Mouse (Mus musculus): ENCODE measurements around the gene Wipf1. TPM values are rescaled to one million over a fixed set of nuclear protein-coding genes. Genes with fewer than 3 reads are reported as not detected.

Wipf1 gene
- total and polyA plus RNA-seq, 3 experiments, result 0.98 to 50.6 (median 7.1) TPM

GRCm38 (mm10) chr2:73455541-73455940, 74.0 kb downstream of the Wipf1 start:
- H3K4me1 ChIP-seq (ENCODE audit: insufficient read depth, low read depth, low read length), result no peaks in the 10 kb centered on the region
- TF ChIP-seq GATA2 (IDR thresholded peaks at IDR 0.05; ENCODE audit: borderline replicate concordance, low read depth, low read length), result no peak
- no peak for TF ChIP-seq GATA1 (IDR thresholded peaks at IDR 0.05; ENCODE audit: borderline replicate concordance, low read length)
- TF ChIP-seq TAL1 (conservative IDR thresholded peaks at IDR 0.05; ENCODE audit: low read depth, low read length), result no peak
- no peak for TF ChIP-seq CTCF (IDR thresholded peaks at IDR 0.05; ENCODE audit: low read depth, low read length)
- no peak for TF ChIP-seq POLR2AphosphoS5 (IDR thresholded peaks at IDR 0.05; ENCODE audit: insufficient replicate concordance, low read depth, low read length)
- no peak overlapping the region for H3K4me3 ChIP-seq (ENCODE audit: low read depth, low read length)
- DNase-seq (ENCODE audit: low spot score) (no peak), ATAC-seq (ENCODE audit: extremely low read depth, insufficient number of reproducible peaks, low FRiP score, poor library complexity, severe bottlenecking) (no peak)
- no peaks in the 10 kb centered on the region for H3K36me3 ChIP-seq (replicated peaks)
- H3K27me3 ChIP-seq (ENCODE audit: insufficient read depth, low read length), result peaks cover 17% of the 10 kb centered on the region
- no peaks in the 10 kb centered on the region for H3K9me3 ChIP-seq (replicated peaks)

- Histone ChIP-seq H3K9me3 (replicated peaks) (no peaks in the 10 kb centered on the region), H3K4me3 (ENCODE audit: low read depth, low read length) (no peak overlapping the region), H3K36me3 (replicated peaks) (no peaks in the 10 kb centered on the region), H3K4me1 (ENCODE audit: insufficient read depth, low read depth, low read length) (no peaks in the 10 kb centered on the region), H3K27me3 (ENCODE audit: insufficient read depth, low read length) (peaks cover 14% of the 10 kb centered on the region)
- no peak for TF ChIP-seq POLR2AphosphoS5 (IDR thresholded peaks at IDR 0.05; ENCODE audit: insufficient replicate concordance, low read depth, low read length)
- no peak for TF ChIP-seq CTCF (IDR thresholded peaks at IDR 0.05; ENCODE audit: low read depth, low read length)
- TF ChIP-seq TAL1 (conservative IDR thresholded peaks at IDR 0.05; ENCODE audit: low read depth, low read length), result no peak
- TF ChIP-seq GATA2 (IDR thresholded peaks at IDR 0.05; ENCODE audit: borderline replicate concordance, low read depth, low read length), result no peak
- TF ChIP-seq GATA1 (IDR thresholded peaks at IDR 0.05; ENCODE audit: borderline replicate concordance, low read length), result no peak
- no peak for DNase-seq (ENCODE audit: low spot score)
- no peak for ATAC-seq (ENCODE audit: extremely low read depth, insufficient number of reproducible peaks, low FRiP score, poor library complexity, severe bottlenecking)
Observed at GRCm38 (mm10) chr2:73454682-73455081, 74.9 kb downstream of the Wipf1 start.

GRCm38 (mm10) chr2:73454186-73454585, 75.3 kb downstream of the Wipf1 start:
- H3K9me3 ChIP-seq (replicated peaks), result no peaks in the 10 kb centered on the region
- H3K27me3 ChIP-seq (ENCODE audit: insufficient read depth, low read length), result peaks cover 12% of the 10 kb centered on the region
- H3K4me3 ChIP-seq (ENCODE audit: low read depth, low read length), result no peak overlapping the region
- no peaks in the 10 kb centered on the region for H3K4me1 ChIP-seq (ENCODE audit: insufficient read depth, low read depth, low read length)
- no peaks in the 10 kb centered on the region for H3K36me3 ChIP-seq (replicated peaks)
- TF ChIP-seq POLR2AphosphoS5 (IDR thresholded peaks at IDR 0.05; ENCODE audit: insufficient replicate concordance, low read depth, low read length) (no peak), GATA1 (IDR thresholded peaks at IDR 0.05; ENCODE audit: borderline replicate concordance, low read length) (no peak), GATA2 (IDR thresholded peaks at IDR 0.05; ENCODE audit: borderline replicate concordance, low read depth, low read length) (no peak), CTCF (IDR thresholded peaks at IDR 0.05; ENCODE audit: low read depth, low read length) (no peak), TAL1 (conservative IDR thresholded peaks at IDR 0.05; ENCODE audit: low read depth, low read length) (no peak)
- no peak for ATAC-seq (ENCODE audit: extremely low read depth, insufficient number of reproducible peaks, low FRiP score, poor library complexity, severe bottlenecking)
- DNase-seq (ENCODE audit: low spot score), result no peak

- H3K4me1 ChIP-seq (ENCODE audit: insufficient read depth, low read depth, low read length), result no peaks in the 10 kb centered on the region
Observed at GRCm38 (mm10) chr2:73453717-73454116, 75.8 kb downstream of the Wipf1 start.

GRCm38 (mm10) chr2:73453085-73453484, 76.4 kb downstream of the Wipf1 start:
- no peak for DNase-seq (ENCODE audit: low spot score)

More at GRCm38 (mm10) chr2:73453717-73454116, 75.8 kb downstream of the Wipf1 start:
- H3K36me3 ChIP-seq (replicated peaks), result no peaks in the 10 kb centered on the region
- DNase-seq (ENCODE audit: low spot score) (no peak), ATAC-seq (ENCODE audit: extremely low read depth, insufficient number of reproducible peaks, low FRiP score, poor library complexity, severe bottlenecking) (no peak)
- peaks cover 10% of the 10 kb centered on the region for H3K27me3 ChIP-seq (ENCODE audit: insufficient read depth, low read length)
- no peaks in the 10 kb centered on the region for H3K9me3 ChIP-seq (replicated peaks)
- TF ChIP-seq CTCF (IDR thresholded peaks at IDR 0.05; ENCODE audit: low read depth, low read length) (no peak), GATA1 (IDR thresholded peaks at IDR 0.05; ENCODE audit: borderline replicate concordance, low read length) (no peak)
- no peak overlapping the region for H3K4me3 ChIP-seq (ENCODE audit: low read depth, low read length)

GRCm38 (mm10) chr2:73452556-73452955, 77.0 kb downstream of the Wipf1 start:
- no peak for ATAC-seq (ENCODE audit: extremely low read depth, insufficient number of reproducible peaks, low FRiP score, poor library complexity, severe bottlenecking)
- TF ChIP-seq TAL1 (conservative IDR thresholded peaks at IDR 0.05; ENCODE audit: low read depth, low read length) (no peak), CTCF (IDR thresholded peaks at IDR 0.05; ENCODE audit: low read depth, low read length) (no peak)
- Histone ChIP-seq H3K9me3 (replicated peaks) (no peaks in the 10 kb centered on the region), H3K4me1 (ENCODE audit: insufficient read depth, low read depth, low read length) (no peaks in the 10 kb centered on the region), H3K4me3 (ENCODE audit: low read depth, low read length) (no peak overlapping the region), H3K36me3 (replicated peaks) (no peaks in the 10 kb centered on the region), H3K27me3 (ENCODE audit: insufficient read depth, low read length) (peaks cover 7% of the 10 kb centered on the region)
- no peak for DNase-seq (ENCODE audit: low spot score)

More at GRCm38 (mm10) chr2:73453085-73453484, 76.4 kb downstream of the Wipf1 start:
- peaks cover 7% of the 10 kb centered on the region for H3K27me3 ChIP-seq (ENCODE audit: insufficient read depth, low read length)
- TF ChIP-seq CTCF (IDR thresholded peaks at IDR 0.05; ENCODE audit: low read depth, low read length), result no peak
- TF ChIP-seq TAL1 (conservative IDR thresholded peaks at IDR 0.05; ENCODE audit: low read depth, low read length), result no peak
- TF ChIP-seq POLR2AphosphoS5 (IDR thresholded peaks at IDR 0.05; ENCODE audit: insufficient replicate concordance, low read depth, low read length), result no peak
- TF ChIP-seq GATA1 (IDR thresholded peaks at IDR 0.05; ENCODE audit: borderline replicate concordance, low read length), result no peak
- no peak for TF ChIP-seq GATA2 (IDR thresholded peaks at IDR 0.05; ENCODE audit: borderline replicate concordance, low read depth, low read length)
- no peaks in the 10 kb centered on the region for H3K9me3 ChIP-seq (replicated peaks)
- ATAC-seq (ENCODE audit: extremely low read depth, insufficient number of reproducible peaks, low FRiP score, poor library complexity, severe bottlenecking), result no peak
- H3K36me3 ChIP-seq (replicated peaks), result no peaks in the 10 kb centered on the region
- H3K4me1 ChIP-seq (ENCODE audit: insufficient read depth, low read depth, low read length), result no peaks in the 10 kb centered on the region
- H3K4me3 ChIP-seq (ENCODE audit: low read depth, low read length), result no peak overlapping the region

- no peaks in the 10 kb centered on the region for H3K9me3 ChIP-seq (replicated peaks)
- H3K4me3 ChIP-seq (ENCODE audit: low read depth, low read length), result no peak overlapping the region
- ATAC-seq (ENCODE audit: extremely low read depth, insufficient number of reproducible peaks, low FRiP score, poor library complexity, severe bottlenecking) (no peak), DNase-seq (ENCODE audit: low spot score) (no peak)
- H3K27me3 ChIP-seq (ENCODE audit: insufficient read depth, low read length), result peaks cover 3% of the 10 kb centered on the region
- no peak for TF ChIP-seq POLR2AphosphoS5 (IDR thresholded peaks at IDR 0.05; ENCODE audit: insufficient replicate concordance, low read depth, low read length)
- no peak for TF ChIP-seq GATA2 (IDR thresholded peaks at IDR 0.05; ENCODE audit: borderline replicate concordance, low read depth, low read length)
- TF ChIP-seq CTCF (IDR thresholded peaks at IDR 0.05; ENCODE audit: low read depth, low read length), result no peak
- no peak for TF ChIP-seq GATA1 (IDR thresholded peaks at IDR 0.05; ENCODE audit: borderline replicate concordance, low read length)
- TF ChIP-seq TAL1 (conservative IDR thresholded peaks at IDR 0.05; ENCODE audit: low read depth, low read length), result no peak
- peaks cover 2% of the 10 kb centered on the region for H3K36me3 ChIP-seq (replicated peaks)
- no peaks in the 10 kb centered on the region for H3K4me1 ChIP-seq (ENCODE audit: insufficient read depth, low read depth, low read length)
Observed at GRCm38 (mm10) chr2:73451541-73451940, 78.0 kb downstream of the Wipf1 start.

Measured in G1E (cell line).